Mouse (Mus musculus) cortical plate, adult 2 months (tissue): ENCODE data around the gene Upk3b.
"Not testable (repeated sequence)": the region's sequence is repeated elsewhere in the genome, so short reads cannot be mapped to it uniquely, and the experiment has no call there.

Source experiments
- CTCF ChIP-seq: fragments of 200-500 bp; IDR thresholded peaks from 2 replicates; pipeline ENCODE4 v1.5.1; 2011; ENCODE audit warnings: mild to moderate bottlenecking, control low read depth, low read length; ENCODE audit not compliant: insufficient read depth; ENCODE audit errors: extremely low read depth
- POLR2A ChIP-seq: fragments of 200-500 bp; IDR thresholded peaks from 2 replicates; pipeline ENCODE4 v1.6.1; 2011; ENCODE audit warnings: mild to moderate bottlenecking, low read length, control low read depth; ENCODE audit not compliant: insufficient read depth; ENCODE audit errors: extremely low read depth

DNA sequence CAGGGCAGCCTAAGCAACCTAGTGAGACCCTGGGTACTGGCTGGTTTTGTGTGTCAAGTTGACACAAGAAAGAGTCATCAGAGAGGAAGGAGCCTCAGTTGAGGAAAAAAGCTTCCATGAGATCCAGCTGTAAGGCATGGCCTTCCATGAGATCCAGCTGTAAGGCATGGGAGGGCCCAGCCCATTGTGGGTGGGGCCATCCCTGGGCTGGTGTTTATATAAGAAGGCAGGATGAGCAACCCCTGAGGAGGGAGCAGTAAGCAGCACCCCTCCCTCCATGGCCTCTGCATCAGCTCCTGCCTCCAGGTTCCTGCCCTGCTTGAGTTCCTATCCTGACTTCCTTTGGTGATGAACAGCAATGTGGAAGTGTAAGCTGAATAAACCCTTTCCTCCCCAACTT is 10.2 kb downstream of the Upk3b start:
- TF ChIP-seq CTCF, POLR2A: not testable (repeated sequence)
